Mouse (Mus musculus): ENCODE measurements around the gene Krt4. TPM values are rescaled to one million over a fixed set of nuclear protein-coding genes. Genes with fewer than 3 reads are reported as not detected.
A peak's percentile ranks its signal among the peaks of the same experiment; 100 is the strongest.

Krt4 gene
- not detected for total RNA-seq (2022)

- DNase-seq (ENCODE audit: low spot score in 2 of 2), result no peak
Observed at GRCm38 (mm10) chr15:101924635-101925034, at the start of gene Krt4. Gene Krt4 (minus strand): TSS chr15:101924735.

DNA sequence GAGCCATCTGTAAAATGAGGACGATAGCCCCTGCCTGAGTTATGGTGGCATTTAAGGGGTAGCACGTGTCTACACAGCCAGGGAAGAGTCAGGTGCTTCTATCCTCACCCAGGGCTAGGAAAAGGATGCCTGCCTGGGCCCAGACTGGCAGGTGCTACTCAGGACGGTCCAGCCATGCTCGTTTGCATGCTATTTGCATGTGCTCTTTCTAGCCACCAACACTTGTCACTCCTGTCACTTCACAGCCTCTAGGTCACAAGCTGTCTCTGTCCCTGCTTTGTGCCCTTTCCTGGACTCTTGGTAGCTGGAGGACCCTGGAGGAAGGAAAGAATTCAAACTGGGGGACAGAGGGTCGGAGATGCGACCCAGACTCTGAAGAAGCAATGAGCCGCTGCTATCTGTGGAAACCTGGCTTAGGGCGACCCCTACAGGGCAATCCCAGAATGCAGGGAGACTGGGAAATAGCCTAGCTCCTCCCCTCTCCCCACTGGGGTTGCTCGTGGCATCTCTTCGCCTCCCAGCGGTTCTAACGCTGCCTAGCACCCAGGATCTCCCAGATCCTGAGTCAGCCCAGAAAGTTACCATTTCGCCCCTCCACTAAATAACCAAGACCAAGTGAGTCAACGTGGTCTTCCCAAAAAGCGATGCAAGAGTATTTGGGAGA lies 49.0 kb upstream of the Krt4 start:
- DNase-seq (ENCODE audit: low spot score in 2 of 2), result peak; percentile 93 to 96

DNA sequence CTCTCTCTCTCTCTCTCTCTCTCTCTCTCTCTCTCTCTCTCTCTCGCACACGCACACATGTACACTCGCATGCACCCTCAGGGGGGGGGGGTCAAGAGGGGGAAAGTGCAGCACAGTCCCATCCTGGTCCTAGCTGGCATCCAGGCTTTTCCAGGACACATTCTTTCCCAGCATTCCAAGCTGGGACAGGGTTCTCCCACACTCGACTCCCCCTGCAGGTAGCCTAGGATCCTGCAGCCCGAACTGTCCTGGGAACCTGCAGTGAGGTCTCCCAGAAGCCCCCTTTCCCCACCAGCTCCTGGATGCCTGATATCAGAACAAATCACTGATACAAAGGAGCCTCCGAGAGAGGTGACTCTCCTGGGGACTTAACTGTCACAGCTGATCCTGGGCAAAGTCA lies 46.0 kb upstream of the Krt4 start:
- DNase-seq (ENCODE audit: low spot score in 2 of 2), result no peak

DNA sequence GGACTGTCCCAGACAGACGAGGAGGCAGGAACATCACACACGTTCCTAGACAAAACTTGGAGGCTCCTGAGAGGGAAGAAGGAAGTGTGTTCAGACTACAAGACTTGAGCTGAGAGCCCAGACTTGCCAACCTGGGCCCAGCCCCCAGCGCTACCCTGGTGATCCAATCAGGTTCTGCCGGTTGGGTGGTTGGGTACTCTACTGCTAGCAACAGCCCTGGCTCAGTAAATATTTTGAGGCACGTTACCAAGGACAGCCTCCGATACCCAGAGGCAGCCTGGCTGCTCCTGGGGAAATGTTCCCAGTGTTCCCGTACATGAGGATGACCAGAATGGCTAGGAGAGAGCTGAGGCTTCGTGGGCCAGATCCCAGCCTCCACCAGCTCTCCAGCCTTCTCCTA lies 42.3 kb upstream of the Krt4 start:
- DNase-seq (ENCODE audit: low spot score in 2 of 2), result no peak

- no peak for DNase-seq (ENCODE audit: low spot score in 2 of 2)
Observed at GRCm38 (mm10) chr15:101958891-101959290, 34.4 kb upstream of the Krt4 start.

DNA sequence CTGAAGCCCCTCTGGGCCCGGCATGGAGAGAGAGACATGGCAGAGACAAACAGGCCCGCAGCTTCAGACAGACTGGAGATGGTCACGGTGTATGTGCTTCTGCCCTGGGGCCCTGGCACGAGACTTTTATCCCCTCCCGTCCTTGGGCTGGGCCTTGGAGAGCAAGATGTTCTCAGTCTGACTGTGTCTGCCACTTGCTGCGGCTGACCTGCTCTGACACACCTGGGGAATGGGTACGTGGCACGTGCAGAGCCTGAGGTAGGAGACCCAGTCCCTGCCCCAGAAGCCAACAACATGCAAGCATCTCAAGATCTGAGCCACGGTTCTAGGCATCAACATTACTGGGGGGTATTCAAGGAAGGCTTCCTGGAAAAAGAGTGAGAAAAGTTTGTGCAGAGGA lies 29.7 kb upstream of the Krt4 start, which contains the start of gene Krt78:
TSS of gene Krt78 (minus strand) at position 101 of the 400 bp plus-strand sequence.
- no peak for DNase-seq (ENCODE audit: low spot score in 2 of 2)

GRCm38 (mm10) chr15:101952733-101953474 lies 28.4 kb upstream of the Krt4 start:
- DNase-seq (ENCODE audit: low spot score in 2 of 2), result no peak

DNA sequence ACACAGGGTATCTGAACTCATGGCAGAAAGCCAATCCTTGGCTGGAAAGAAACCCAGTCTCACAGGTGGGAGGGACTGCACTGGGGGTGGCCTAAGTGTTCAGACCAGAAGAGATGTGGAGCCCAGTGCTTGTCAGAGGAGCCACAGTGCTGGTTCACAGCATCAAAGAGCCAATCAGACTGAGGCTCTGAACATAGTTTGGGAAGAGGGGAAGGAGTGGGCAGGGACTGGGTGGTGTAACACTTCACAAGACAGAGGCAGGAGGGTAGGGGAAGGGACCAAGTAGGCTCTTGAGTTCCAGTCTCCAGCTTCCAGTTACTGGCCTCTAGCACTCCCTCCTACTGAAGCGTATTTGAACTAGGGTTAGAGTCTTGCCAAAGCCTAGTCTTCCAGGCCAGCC lies 20.9 kb upstream of the Krt4 start:
- DNase-seq (ENCODE audit: low spot score in 2 of 2), result no peak

DNA sequence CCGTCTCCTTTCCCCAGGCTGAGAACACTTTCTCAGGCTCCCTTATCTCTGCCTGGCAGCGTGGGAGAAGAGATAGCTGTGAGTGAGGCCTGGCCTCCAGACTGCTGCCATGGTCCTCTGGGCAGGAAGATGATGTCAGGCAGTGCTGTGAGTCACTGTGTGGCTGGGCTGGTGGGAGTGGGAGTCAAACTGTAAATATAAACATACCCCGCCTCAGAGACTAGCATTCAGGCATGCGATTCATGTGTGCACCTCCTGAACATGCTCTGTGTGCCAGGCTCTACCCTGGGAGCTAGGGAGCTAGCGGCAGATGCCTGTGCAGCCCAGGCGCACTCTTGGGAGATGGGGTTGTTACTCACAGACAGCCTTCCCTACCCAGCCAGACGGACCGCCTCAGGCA lies 17.4 kb upstream of the Krt4 start:
- DNase-seq (ENCODE audit: low spot score in 2 of 2), result no peak

DNA sequence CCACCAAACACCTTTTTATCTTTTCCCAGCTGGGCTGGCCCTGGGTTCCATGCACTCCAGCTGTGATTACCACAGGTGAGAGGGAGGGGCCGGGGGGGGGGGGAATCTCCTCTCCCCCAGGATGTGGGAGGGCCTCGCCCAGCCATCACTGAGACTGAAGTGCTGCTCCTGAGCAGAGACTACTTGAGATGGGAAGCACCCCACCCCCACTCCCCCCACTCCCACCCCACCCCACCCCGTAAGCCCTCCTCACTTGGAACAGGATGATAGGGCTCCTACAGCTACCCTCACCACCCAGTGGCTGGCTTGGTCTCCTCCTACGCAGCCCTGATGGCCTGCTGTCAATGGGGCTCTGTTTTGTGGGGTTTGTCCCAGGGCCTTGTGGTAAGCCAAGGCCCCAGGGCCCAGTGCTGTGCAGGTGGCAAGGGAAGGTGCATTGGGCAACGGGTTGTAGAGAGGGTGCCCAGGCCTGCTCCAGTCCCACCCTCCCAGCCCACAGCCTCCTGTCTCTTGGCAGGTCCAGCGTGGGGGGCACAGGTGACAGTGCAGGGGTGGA lies 15.8 kb upstream of the Krt4 start, which contains the start of gene Krt79:
TSS of gene Krt79 (minus strand) at position 51 of the 556 bp plus-strand sequence.
- DNase-seq (ENCODE audit: low spot score in 2 of 2), result no peak

GRCm38 (mm10) chr15:101938600-101939308 lies 14.2 kb upstream of the Krt4 start:
- DNase-seq (ENCODE audit: low spot score in 2 of 2), result no peak

DNA sequence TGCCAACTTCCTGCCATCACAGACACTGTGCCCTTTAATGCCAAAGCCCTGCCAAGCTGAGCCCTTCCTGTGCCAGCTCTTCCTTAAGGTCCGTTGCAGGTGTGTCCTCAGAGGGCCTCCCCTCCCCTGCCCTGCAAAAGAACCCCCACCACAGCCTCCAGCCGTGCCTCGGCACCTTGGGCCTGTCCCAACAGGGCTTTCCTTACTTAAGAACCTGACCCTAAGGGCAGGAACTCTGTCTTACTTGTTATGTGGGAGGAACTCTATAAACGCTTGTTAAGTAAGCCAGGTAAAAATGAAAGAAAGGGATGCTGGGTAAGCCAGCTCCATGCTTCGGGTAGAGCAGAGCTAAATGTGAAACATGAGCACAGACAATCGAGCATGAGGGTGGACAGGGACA lies 8.5 kb upstream of the Krt4 start:
- no peak for DNase-seq (ENCODE audit: low spot score in 2 of 2)

DNA sequence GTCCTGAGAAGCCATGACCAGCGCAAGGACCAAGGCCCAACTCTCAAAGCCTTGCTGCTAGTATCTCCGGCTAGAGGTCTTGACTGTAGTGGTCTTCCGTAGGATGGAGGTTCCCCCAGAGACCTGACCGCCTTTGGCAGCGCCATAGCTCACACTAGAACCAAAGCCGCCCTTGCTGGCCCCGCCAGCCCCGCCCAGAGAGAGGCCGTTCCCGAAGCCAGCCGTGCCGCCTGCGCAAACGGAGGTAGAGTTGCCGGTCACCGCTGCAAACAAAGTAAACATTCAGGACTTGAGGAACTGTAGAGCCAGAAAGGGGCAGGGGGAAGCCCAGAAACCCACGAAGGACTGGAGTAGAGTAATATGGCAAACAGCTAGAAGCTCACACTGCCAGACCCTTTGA lies 5.1 kb upstream of the Krt4 start:
- no peak for DNase-seq (ENCODE audit: low spot score in 2 of 2)

DNA sequence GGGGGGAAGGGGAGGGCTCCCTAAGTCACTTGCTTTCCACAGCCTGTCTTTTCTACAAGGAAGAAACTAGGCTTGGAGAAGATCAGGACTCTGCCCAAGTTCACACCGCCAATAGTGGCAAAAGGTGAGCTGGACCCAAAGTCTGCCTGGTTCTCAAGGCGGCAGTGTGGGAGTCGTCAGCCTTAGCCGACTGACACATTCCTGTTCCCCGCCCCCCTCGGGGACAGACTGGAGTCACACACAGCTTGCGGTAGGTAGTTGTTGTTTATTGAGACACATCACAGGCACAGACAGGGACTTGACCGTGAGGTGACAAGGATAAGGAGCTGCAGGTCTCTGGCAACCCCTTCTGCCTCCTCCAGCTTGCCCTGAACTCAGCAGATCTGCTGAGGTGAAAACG lies 4.6 kb upstream of the Krt4 start:
- no peak for DNase-seq (ENCODE audit: low spot score in 2 of 2)

DNA sequence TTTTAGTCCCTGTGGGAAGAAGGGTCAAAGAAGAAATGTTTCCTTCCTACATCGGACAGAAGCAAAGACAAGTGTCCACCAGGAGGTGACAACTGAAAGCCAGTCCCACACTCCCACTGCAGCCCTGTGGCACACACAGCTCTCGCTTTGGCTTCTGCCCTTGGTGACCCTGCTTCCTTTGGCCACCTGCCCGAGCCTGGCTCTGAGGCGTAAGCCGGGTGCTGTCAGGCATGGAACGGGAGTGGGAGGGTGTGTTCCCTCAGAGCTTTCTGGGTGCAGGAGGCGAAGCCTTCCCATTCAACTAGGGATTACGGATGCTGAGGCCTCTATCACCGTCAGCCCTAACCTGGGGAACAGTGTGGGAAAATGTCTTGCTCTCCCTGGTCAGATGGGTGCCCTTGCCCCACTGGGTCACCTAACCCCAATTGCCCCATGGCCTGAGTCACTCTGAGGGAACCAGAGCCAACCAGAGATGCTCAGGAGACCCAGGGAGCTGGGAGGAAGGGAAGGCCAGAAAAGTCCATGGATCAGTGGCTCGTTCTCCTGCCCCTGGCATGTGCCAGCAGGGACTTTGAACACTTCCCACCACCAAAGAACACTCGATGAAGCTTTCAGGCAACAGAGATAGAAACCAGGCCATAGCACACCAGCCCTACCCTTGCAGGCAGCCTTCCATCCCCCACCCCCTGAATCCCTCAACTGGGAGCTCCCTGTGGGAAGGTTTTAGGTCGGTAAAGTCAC lies 3.0 kb upstream of the Krt4 start:
- no peak for DNase-seq (ENCODE audit: low spot score in 2 of 2)

DNA sequence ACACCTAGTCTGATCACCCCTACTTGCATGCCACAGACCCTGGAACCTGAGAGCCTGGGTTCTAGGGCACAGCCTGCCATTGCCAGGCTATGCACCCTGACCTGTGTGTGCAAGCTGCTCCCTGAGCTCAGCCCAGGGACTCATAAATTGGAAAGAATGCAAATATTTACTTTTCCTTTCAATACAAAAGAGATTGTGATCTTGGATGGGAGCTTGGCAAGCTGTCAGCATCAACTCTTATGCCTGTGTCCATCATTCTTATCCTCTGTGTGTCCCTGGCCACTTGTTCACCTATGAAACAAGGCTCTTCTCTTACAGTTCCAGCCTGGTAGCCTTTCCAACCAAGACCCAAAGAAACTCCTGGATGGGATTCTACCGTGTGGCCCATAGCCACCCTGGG lies 506 bp upstream of the Krt4 start:
- DNase-seq (ENCODE audit: low spot score in 2 of 2), result no peak

GRCm38 (mm10) chr15:101922296-101922695 lies 2.2 kb downstream of the Krt4 start:
- DNase-seq (ENCODE audit: low spot score in 2 of 2), result no peak

DNA sequence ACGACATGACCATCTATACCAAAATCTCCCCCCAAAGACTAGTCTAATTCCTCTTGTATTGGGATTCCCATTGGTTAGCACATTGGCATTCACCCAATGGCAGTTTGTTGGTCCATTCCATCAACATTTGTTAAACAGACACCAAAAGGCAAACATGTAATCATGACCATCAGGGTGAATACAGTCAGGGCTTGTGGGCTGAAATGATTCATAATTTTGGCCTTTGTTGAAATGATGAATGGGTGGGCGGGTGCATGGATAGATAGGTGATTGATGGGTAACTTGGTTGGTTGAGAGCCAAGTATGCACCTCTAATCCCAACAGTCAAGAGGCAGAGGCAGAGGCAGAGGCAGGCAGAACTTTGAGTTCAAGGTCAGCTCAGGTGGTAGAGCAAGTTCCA lies 8.5 kb downstream of the Krt4 start:
- no peak for DNase-seq (ENCODE audit: low spot score in 2 of 2)

- no peak for DNase-seq (ENCODE audit: low spot score in 2 of 2)
Observed at GRCm38 (mm10) chr15:101904849-101905248, 19.7 kb downstream of the Krt4 start.

DNA sequence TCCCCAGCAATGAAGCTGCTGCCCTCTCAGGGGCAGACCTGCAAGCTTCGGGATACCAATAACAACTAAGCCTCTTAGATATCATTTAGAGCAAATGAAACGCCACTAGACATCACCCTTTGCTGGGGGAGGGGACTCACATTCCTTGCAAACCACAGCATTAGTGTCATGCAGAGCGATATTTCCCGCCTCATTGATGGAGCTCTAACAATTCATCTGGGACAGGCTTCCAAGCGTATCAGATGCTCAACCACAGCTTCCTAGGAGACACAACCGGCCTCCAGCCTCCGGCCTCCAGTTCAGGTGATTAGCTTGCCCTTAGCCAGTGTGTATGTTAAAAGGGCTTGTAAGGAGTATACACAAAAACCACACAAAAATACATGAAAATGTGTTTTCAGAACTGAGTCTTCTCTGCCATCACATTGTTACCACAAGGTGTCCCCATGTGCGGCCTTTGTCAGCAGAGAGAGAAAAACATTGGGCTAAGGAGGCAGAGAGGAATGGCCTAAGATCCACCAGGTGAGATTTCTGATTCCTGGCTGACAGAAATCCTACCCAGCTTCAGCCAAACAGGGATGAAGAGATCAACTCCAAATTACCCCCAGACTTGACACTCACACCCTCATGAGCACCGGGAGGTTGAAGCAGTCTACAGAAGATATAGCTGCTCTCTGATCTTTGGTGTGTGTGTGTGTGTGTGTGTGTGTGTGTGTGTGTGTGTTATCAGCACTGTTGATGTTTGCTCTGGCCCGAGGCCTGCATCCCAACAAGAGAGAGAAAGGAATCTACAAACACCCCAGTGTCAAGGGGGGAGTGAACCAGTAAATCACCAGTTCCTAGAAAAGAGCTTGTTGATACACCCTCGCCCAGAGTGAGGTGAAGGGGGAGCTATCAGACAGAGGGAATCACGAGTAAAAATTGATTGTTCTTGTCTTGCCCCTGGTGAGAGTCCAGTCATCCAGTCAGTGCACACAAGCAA lies 22.1 kb downstream of the Krt4 start:
- no peak for DNase-seq (ENCODE audit: low spot score in 2 of 2)
